Mouse (Mus musculus): ENCODE measurements at regions not wholly inside any gene's neighbourhood (a gene's known extent, or its start where the extent isn't known, plus 50 kb on each side); places are given as distances from the start of the nearest gene placed in this dataset.

- DNase-seq (ENCODE audit: low spot score), result no peak
Measured at GRCm38 (mm10) chr2:128368534-128369273, 222.3 kb upstream of the Spdye4c start.

GRCm38 (mm10) chr2:128370821-128371220 lies 220.2 kb upstream of the Spdye4c start:
- DNase-seq (ENCODE audit: low spot score), result no peak

GRCm38 (mm10) chr2:128372204-128372603 lies 218.8 kb upstream of the Spdye4c start:
- no peak for DNase-seq (ENCODE audit: low spot score)

- DNase-seq (ENCODE audit: low spot score), result no peak
Measured at GRCm38 (mm10) chr2:128373363-128374252, 217.4 kb upstream of the Spdye4c start.

- no peak for DNase-seq (ENCODE audit: low spot score)
Measured at GRCm38 (mm10) chr2:128374253-128374566, 216.8 kb upstream of the Spdye4c start.

GRCm38 (mm10) chr2:128374926-128375325 lies 216.1 kb upstream of the Spdye4c start:
- no peak for DNase-seq (ENCODE audit: low spot score)

- DNase-seq (ENCODE audit: low spot score), result no peak
Measured at GRCm38 (mm10) chr2:128375827-128376226, 215.2 kb upstream of the Spdye4c start.

- no peak for DNase-seq (ENCODE audit: low spot score)
Measured at GRCm38 (mm10) chr2:128377176-128377575, 213.8 kb upstream of the Spdye4c start.

GRCm38 (mm10) chr2:128377680-128378079 lies 213.3 kb upstream of the Spdye4c start:
- DNase-seq (ENCODE audit: low spot score), result no peak

- DNase-seq (ENCODE audit: low spot score), result no peak
Measured at GRCm38 (mm10) chr2:128378456-128378855, 212.6 kb upstream of the Spdye4c start.

- DNase-seq (ENCODE audit: low spot score), result no peak
Measured at GRCm38 (mm10) chr2:128379151-128379550, 211.9 kb upstream of the Spdye4c start.

GRCm38 (mm10) chr2:128379554-128379953 lies 211.5 kb upstream of the Spdye4c start:
- no peak for DNase-seq (ENCODE audit: low spot score)

- no peak for DNase-seq (ENCODE audit: low spot score)
Measured at GRCm38 (mm10) chr2:128380581-128380980, 210.4 kb upstream of the Spdye4c start.

- no peak for DNase-seq (ENCODE audit: low spot score)
Measured at GRCm38 (mm10) chr2:128381684-128382205, 209.3 kb upstream of the Spdye4c start.

- DNase-seq (ENCODE audit: low spot score), result no peak
Measured at GRCm38 (mm10) chr2:128382473-128382872, 208.5 kb upstream of the Spdye4c start.

- DNase-seq (ENCODE audit: low spot score), result no peak
Measured at GRCm38 (mm10) chr2:128384612-128385011, 206.4 kb upstream of the Spdye4c start.

GRCm38 (mm10) chr2:128386846-128387621 lies 204.0 kb upstream of the Spdye4c start:
- no peak for DNase-seq (ENCODE audit: low spot score)

- no peak for DNase-seq (ENCODE audit: low spot score)
Measured at GRCm38 (mm10) chr2:128387851-128388471, 203.0 kb upstream of the Spdye4c start.

- no peak for DNase-seq (ENCODE audit: low spot score)
Measured at GRCm38 (mm10) chr2:128388883-128389470, 202.0 kb upstream of the Spdye4c start.

GRCm38 (mm10) chr2:128392344-128392743 lies 198.7 kb upstream of the Spdye4c start:
- no peak for DNase-seq (ENCODE audit: low spot score)

- DNase-seq (ENCODE audit: low spot score), result no peak
Measured at GRCm38 (mm10) chr2:128393401-128393800, 197.6 kb upstream of the Spdye4c start.

Data from left cerebral cortex, adult 11 months (tissue).